Mouse (Mus musculus): ENCODE results near the gene Arid4b. TPM values are rescaled to one million over a fixed set of nuclear protein-coding genes. Genes with fewer than 3 reads are reported as not detected.

Arid4b gene
- total and polyA plus RNA-seq, 3 experiments = 7.7 to 61.4 (median 51.2) TPM

GRCm38 (mm10) chr13:14142294-14142966, 79.4 kb downstream of the Arid4b start:
- peak; percentile 20; the same call in 1 of the 2 replicates for TF ChIP-seq TAL1 (conservative IDR thresholded peaks at IDR 0.05; ENCODE audit: low read depth, low read length)
- TF ChIP-seq GATA2 (IDR thresholded peaks at IDR 0.05; ENCODE audit: borderline replicate concordance, low read depth, low read length) = no peak
- Histone ChIP-seq H3K36me3 (replicated peaks) (peaks cover 37% of the 10 kb centered on the region), H3K9me3 (replicated peaks) (no peaks in the 10 kb centered on the region), H3K27me3 (ENCODE audit: insufficient read depth, low read length) (no peaks in the 10 kb centered on the region), H3K4me3 (ENCODE audit: low read depth, low read length) (no peak overlapping the region), H3K4me1 (ENCODE audit: insufficient read depth, low read depth, low read length) (peaks cover 14% of the 10 kb centered on the region)
- no peak for DNase-seq (ENCODE audit: low spot score)
- ATAC-seq (ENCODE audit: extremely low read depth, insufficient number of reproducible peaks, low FRiP score, poor library complexity, severe bottlenecking) = peak; percentile 86

GRCm38 (mm10) chr13:14177989-14178388, 115.0 kb downstream of the Arid4b start:
- DNase-seq (ENCODE audit: low spot score) (no peak), ATAC-seq (ENCODE audit: extremely low read depth, insufficient number of reproducible peaks, low FRiP score, poor library complexity, severe bottlenecking) (no peak)
- TF ChIP-seq CTCF (IDR thresholded peaks at IDR 0.05; ENCODE audit: low read depth, low read length) (no peak), GATA1 (IDR thresholded peaks at IDR 0.05; ENCODE audit: borderline replicate concordance, low read length) (no peak), POLR2AphosphoS5 (IDR thresholded peaks at IDR 0.05; ENCODE audit: insufficient replicate concordance, low read depth, low read length) (no peak), GATA2 (IDR thresholded peaks at IDR 0.05; ENCODE audit: borderline replicate concordance, low read depth, low read length) (no peak), TAL1 (conservative IDR thresholded peaks at IDR 0.05; ENCODE audit: low read depth, low read length) (no peak)

GRCm38 (mm10) chr13:14179669-14180068, 116.6 kb downstream of the Arid4b start:
- H3K4me3 ChIP-seq (ENCODE audit: low read depth, low read length) = no peak overlapping the region
- H3K4me1 ChIP-seq (ENCODE audit: insufficient read depth, low read depth, low read length) = no peaks in the 10 kb centered on the region
- TF ChIP-seq POLR2AphosphoS5 (IDR thresholded peaks at IDR 0.05; ENCODE audit: insufficient replicate concordance, low read depth, low read length) (no peak), CTCF (IDR thresholded peaks at IDR 0.05; ENCODE audit: low read depth, low read length) (no peak), GATA2 (IDR thresholded peaks at IDR 0.05; ENCODE audit: borderline replicate concordance, low read depth, low read length) (no peak), TAL1 (conservative IDR thresholded peaks at IDR 0.05; ENCODE audit: low read depth, low read length) (no peak), GATA1 (IDR thresholded peaks at IDR 0.05; ENCODE audit: borderline replicate concordance, low read length) (no peak)
- no peak for ATAC-seq (ENCODE audit: extremely low read depth, insufficient number of reproducible peaks, low FRiP score, poor library complexity, severe bottlenecking)
- H3K9me3 ChIP-seq (replicated peaks) = no peaks in the 10 kb centered on the region
- no peak for DNase-seq (ENCODE audit: low spot score)
- H3K27me3 ChIP-seq (ENCODE audit: insufficient read depth, low read length) = no peaks in the 10 kb centered on the region
- H3K36me3 ChIP-seq (replicated peaks) = peaks cover 42% of the 10 kb centered on the region

More at GRCm38 (mm10) chr13:14177989-14178388, 115.0 kb downstream of the Arid4b start:
- Histone ChIP-seq H3K27me3 (ENCODE audit: insufficient read depth, low read length) (no peaks in the 10 kb centered on the region), H3K4me1 (ENCODE audit: insufficient read depth, low read depth, low read length) (no peaks in the 10 kb centered on the region), H3K4me3 (ENCODE audit: low read depth, low read length) (no peak overlapping the region), H3K36me3 (replicated peaks) (peaks cover 39% of the 10 kb centered on the region), H3K9me3 (replicated peaks) (no peaks in the 10 kb centered on the region)

- ATAC-seq (ENCODE audit: extremely low read depth, insufficient number of reproducible peaks, low FRiP score, poor library complexity, severe bottlenecking) (no peak), DNase-seq (ENCODE audit: low spot score) (no peak)
- H3K4me1 ChIP-seq (ENCODE audit: insufficient read depth, low read depth, low read length) = no peaks in the 10 kb centered on the region
- H3K4me3 ChIP-seq (ENCODE audit: low read depth, low read length) = no peak overlapping the region
- H3K36me3 ChIP-seq (replicated peaks) = peaks cover 16% of the 10 kb centered on the region
- H3K27me3 ChIP-seq (ENCODE audit: insufficient read depth, low read length) = no peaks in the 10 kb centered on the region
- TF ChIP-seq GATA1 (IDR thresholded peaks at IDR 0.05; ENCODE audit: borderline replicate concordance, low read length) = no peak
- no peaks in the 10 kb centered on the region for H3K9me3 ChIP-seq (replicated peaks)
These were observed 182.9 kb downstream of the Arid4b start for GRCm38 (mm10) chr13:14245946-14246345.

Other genes with a start within 250 kb of the Arid4b start
- 90.6 and 101 TPM in 2 replicates for gene B3galnt2, start 108.8 kb upstream of the Arid4b start, total RNA-seq (2014; fragmentation: Nextera tagmentation)
- gene B3galnt2, start 108.8 kb upstream of the Arid4b start, total RNA-seq (2017) = 59.1 and 68.8 TPM in 2 replicates
- gene B3galnt2, start 108.8 kb upstream of the Arid4b start, polyA plus RNA-seq (2012) = 73.3 and 106 TPM in 2 replicates
- 33.2 and 56.1 TPM in 2 replicates for gene Tbce, start 23.6 kb upstream of the Arid4b start, total RNA-seq (2014; fragmentation: Nextera tagmentation)
- gene Tbce, start 23.6 kb upstream of the Arid4b start, total RNA-seq (2017) = 71.0 and 88.8 TPM in 2 replicates
- 1.6 and 2.6 TPM in 2 replicates for gene Tbce, start 23.6 kb upstream of the Arid4b start, polyA plus RNA-seq (2012)
- gene Ggps1, start 256 bp downstream of the Arid4b start, total RNA-seq (2014; fragmentation: Nextera tagmentation) = 54.9 and 60.4 TPM in 2 replicates
- 44.9 and 46.3 TPM in 2 replicates for gene Ggps1, start 256 bp downstream of the Arid4b start, total RNA-seq (2017)
- gene Ggps1, start 256 bp downstream of the Arid4b start, polyA plus RNA-seq (2012) = 2.1 and 2.5 TPM in 2 replicates